Mouse (Mus musculus): ENCODE results near the gene Cd47. TPM values are rescaled to one million over a fixed set of nuclear protein-coding genes. Genes with fewer than 3 reads are reported as not detected.

The Cd47 gene
- polyA plus RNA-seq, 1 experiment from 2014 or later = 95.2 TPM

DNA sequence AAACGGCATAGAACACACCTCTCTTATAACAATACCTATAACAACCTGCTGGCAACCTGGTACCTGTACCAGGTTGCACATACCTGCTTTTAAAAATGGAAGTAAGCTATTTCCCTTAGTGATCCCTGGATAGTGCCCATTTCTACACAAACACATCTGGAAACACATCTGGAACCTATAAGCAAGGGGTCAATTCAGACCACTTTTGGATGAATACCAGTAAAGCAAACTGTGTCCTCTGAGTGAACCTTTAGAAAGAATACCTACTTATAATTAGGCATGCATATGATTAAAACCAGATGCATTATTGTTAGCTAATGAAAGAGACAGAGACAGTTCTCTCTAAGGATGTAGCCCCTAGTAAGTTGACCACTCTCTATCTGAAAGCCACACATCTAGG, 140.7 kb downstream of the Cd47 start:
- ATAC-seq (ENCODE audit: low FRiP score, low TSS enrichment) (no peak), DNase-seq (ENCODE audit: low spot score) (no peak)
- WGBS = 84% methylated on average over 1 of the region's 1 CpGs
- no peaks in the 10 kb centered on the region for H3K4me1 ChIP-seq (replicated peaks; ENCODE audit: control insufficient read depth, insufficient read depth)
- TF ChIP-seq EP300 (optimal IDR thresholded peaks at IDR 0.05) (no peak), CTCF (IDR thresholded peaks at IDR 0.05; ENCODE audit: low read depth) (no peak)
- H3K27ac ChIP-seq (replicated peaks) = no peak overlapping the region
- no peak overlapping the region for H3K4me3 ChIP-seq (ENCODE audit: low read depth, low read length)
- H3K4me2 ChIP-seq (replicated peaks; ENCODE audit: low read depth) = no peak overlapping the region
- no peaks in the 10 kb centered on the region for H3K36me3 ChIP-seq (ENCODE audit: control insufficient read depth, insufficient read depth, low read length)
- no peaks in the 10 kb centered on the region for H3K9me3 ChIP-seq (ENCODE audit: control insufficient read depth, low read length)
- no peak overlapping the region for H3K9ac ChIP-seq (ENCODE audit: low read length)
- no peaks in the 10 kb centered on the region for H3K27me3 ChIP-seq (ENCODE audit: control insufficient read depth, insufficient read depth, low read length)

DNA sequence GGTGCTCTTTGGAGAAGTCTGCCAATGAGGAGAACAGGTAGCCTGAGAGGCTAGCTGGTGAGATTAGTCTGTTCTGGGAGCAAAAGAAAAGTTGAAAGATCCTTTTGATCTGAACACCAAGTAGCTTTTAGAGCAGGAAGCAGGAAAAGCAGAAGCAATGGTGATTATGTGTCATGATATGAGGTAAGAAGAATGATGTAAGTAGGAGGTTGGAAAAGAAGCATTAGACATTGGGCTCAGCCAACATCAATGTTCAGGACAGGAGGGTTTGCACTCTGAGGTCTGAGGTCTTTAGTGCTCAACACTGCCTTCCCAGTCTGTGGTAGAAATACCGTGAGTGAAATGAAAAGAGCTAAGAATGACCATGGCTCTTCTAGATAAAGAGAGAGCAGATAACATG, 143.4 kb downstream of the Cd47 start:
- ATAC-seq (ENCODE audit: low FRiP score, low TSS enrichment) (no peak), DNase-seq (ENCODE audit: low spot score) (no peak)
- H3K9me3 ChIP-seq (ENCODE audit: control insufficient read depth, low read length) = no peaks in the 10 kb centered on the region
- TF ChIP-seq CTCF (IDR thresholded peaks at IDR 0.05; ENCODE audit: low read depth) = no peak
- no peak for TF ChIP-seq EP300 (optimal IDR thresholded peaks at IDR 0.05)
- no peak overlapping the region for H3K27ac ChIP-seq (replicated peaks)
- no peak overlapping the region for H3K4me3 ChIP-seq (ENCODE audit: low read depth, low read length)
- no peak overlapping the region for H3K4me2 ChIP-seq (replicated peaks; ENCODE audit: low read depth)
- WGBS = 69% methylated on average over 1 of the region's 1 CpGs
- no peaks in the 10 kb centered on the region for H3K36me3 ChIP-seq (ENCODE audit: control insufficient read depth, insufficient read depth, low read length)
- H3K27me3 ChIP-seq (ENCODE audit: control insufficient read depth, insufficient read depth, low read length) = no peaks in the 10 kb centered on the region
- H3K9ac ChIP-seq (ENCODE audit: low read length) = no peak overlapping the region
- H3K4me1 ChIP-seq (replicated peaks; ENCODE audit: control insufficient read depth, insufficient read depth) = no peaks in the 10 kb centered on the region

GRCm38 (mm10) chr16:49945084-49945483, 144.8 kb downstream of the Cd47 start:
- no peaks in the 10 kb centered on the region for H3K9me3 ChIP-seq (ENCODE audit: control insufficient read depth, low read length)
- 74% methylated on average over 5 of the region's 5 CpGs for WGBS
- no peak overlapping the region for H3K4me3 ChIP-seq (ENCODE audit: low read depth, low read length)
- no peak for DNase-seq (ENCODE audit: low spot score)
- no peak overlapping the region for H3K4me2 ChIP-seq (replicated peaks; ENCODE audit: low read depth)
- no peak overlapping the region for H3K9ac ChIP-seq (ENCODE audit: low read length)
- ATAC-seq (ENCODE audit: low FRiP score, low TSS enrichment) = no peak
- no peaks in the 10 kb centered on the region for H3K4me1 ChIP-seq (replicated peaks; ENCODE audit: control insufficient read depth, insufficient read depth)
- H3K27ac ChIP-seq (replicated peaks) = no peak overlapping the region
- H3K27me3 ChIP-seq (ENCODE audit: control insufficient read depth, insufficient read depth, low read length) = no peaks in the 10 kb centered on the region
- no peak for TF ChIP-seq CTCF (IDR thresholded peaks at IDR 0.05; ENCODE audit: low read depth)
- no peak for TF ChIP-seq EP300 (optimal IDR thresholded peaks at IDR 0.05)
- no peaks in the 10 kb centered on the region for H3K36me3 ChIP-seq (ENCODE audit: control insufficient read depth, insufficient read depth, low read length)

- Histone ChIP-seq H3K27ac (replicated peaks) (no peak overlapping the region), H3K4me2 (replicated peaks; ENCODE audit: low read depth) (no peak overlapping the region), H3K27me3 (ENCODE audit: control insufficient read depth, insufficient read depth, low read length) (no peaks in the 10 kb centered on the region), H3K9me3 (ENCODE audit: control insufficient read depth, low read length) (no peaks in the 10 kb centered on the region), H3K4me1 (replicated peaks; ENCODE audit: control insufficient read depth, insufficient read depth) (no peaks in the 10 kb centered on the region), H3K36me3 (ENCODE audit: control insufficient read depth, insufficient read depth, low read length) (no peaks in the 10 kb centered on the region), H3K4me3 (ENCODE audit: low read depth, low read length) (no peak overlapping the region), H3K9ac (ENCODE audit: low read length) (no peak overlapping the region)
- 73% methylated on average over 3 of the region's 3 CpGs for WGBS
- ATAC-seq (ENCODE audit: low FRiP score, low TSS enrichment) (no peak), DNase-seq (ENCODE audit: low spot score) (no peak)
- TF ChIP-seq EP300 (optimal IDR thresholded peaks at IDR 0.05) (no peak), CTCF (IDR thresholded peaks at IDR 0.05; ENCODE audit: low read depth) (no peak)
These were observed 146.7 kb downstream of the Cd47 start for GRCm38 (mm10) chr16:49947049-49947448.

DNA sequence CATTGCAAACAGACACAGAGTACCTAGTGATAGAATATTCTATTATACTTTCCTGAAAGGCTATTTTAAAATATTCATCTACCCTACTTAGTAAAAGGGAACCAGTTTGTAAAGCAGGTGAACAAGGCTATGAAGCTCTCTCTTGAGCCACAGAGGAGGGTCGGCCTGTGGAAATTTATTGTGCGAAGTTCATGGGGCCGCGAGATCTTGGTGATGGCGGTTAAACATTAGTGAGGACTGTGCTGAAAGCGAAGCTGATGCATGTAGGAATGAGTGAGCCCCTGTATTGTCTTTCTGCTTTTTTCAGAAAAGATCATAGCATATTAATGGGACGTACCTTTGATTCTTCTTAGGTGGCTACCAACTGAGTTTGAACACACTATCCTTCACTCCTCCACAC, 147.3 kb downstream of the Cd47 start:
- H3K9ac ChIP-seq (ENCODE audit: low read length) = no peak overlapping the region
- no peaks in the 10 kb centered on the region for H3K4me1 ChIP-seq (replicated peaks; ENCODE audit: control insufficient read depth, insufficient read depth)
- ATAC-seq (ENCODE audit: low FRiP score, low TSS enrichment) (no peak), DNase-seq (ENCODE audit: low spot score) (no peak)
- H3K4me2 ChIP-seq (replicated peaks; ENCODE audit: low read depth) = no peak overlapping the region
- H3K27ac ChIP-seq (replicated peaks) = no peak overlapping the region
- no peak overlapping the region for H3K4me3 ChIP-seq (ENCODE audit: low read depth, low read length)
- no peaks in the 10 kb centered on the region for H3K9me3 ChIP-seq (ENCODE audit: control insufficient read depth, low read length)
- H3K27me3 ChIP-seq (ENCODE audit: control insufficient read depth, insufficient read depth, low read length) = no peaks in the 10 kb centered on the region
- 90% methylated on average over 7 of the region's 7 CpGs for WGBS
- TF ChIP-seq CTCF (IDR thresholded peaks at IDR 0.05; ENCODE audit: low read depth) = no peak
- no peak for TF ChIP-seq EP300 (optimal IDR thresholded peaks at IDR 0.05)
- no peaks in the 10 kb centered on the region for H3K36me3 ChIP-seq (ENCODE audit: control insufficient read depth, insufficient read depth, low read length)

- DNase-seq (ENCODE audit: low spot score) = no peak
- no peaks in the 10 kb centered on the region for H3K36me3 ChIP-seq (ENCODE audit: control insufficient read depth, insufficient read depth, low read length)
- H3K4me2 ChIP-seq (replicated peaks; ENCODE audit: low read depth) = no peak overlapping the region
- no peaks in the 10 kb centered on the region for H3K27me3 ChIP-seq (ENCODE audit: control insufficient read depth, insufficient read depth, low read length)
- H3K4me1 ChIP-seq (replicated peaks; ENCODE audit: control insufficient read depth, insufficient read depth) = no peaks in the 10 kb centered on the region
- H3K4me3 ChIP-seq (ENCODE audit: low read depth, low read length) = no peak overlapping the region
- 63% methylated on average over 3 of the region's 3 CpGs for WGBS
- peak; percentile 69 for ATAC-seq (ENCODE audit: low FRiP score, low TSS enrichment)
- TF ChIP-seq EP300 (optimal IDR thresholded peaks at IDR 0.05) = no peak
- no peak for TF ChIP-seq CTCF (IDR thresholded peaks at IDR 0.05; ENCODE audit: low read depth)
- no peak overlapping the region for H3K27ac ChIP-seq (replicated peaks)
- no peak overlapping the region for H3K9ac ChIP-seq (ENCODE audit: low read length)
- H3K9me3 ChIP-seq (ENCODE audit: control insufficient read depth, low read length) = no peaks in the 10 kb centered on the region
These were observed 148.0 kb downstream of the Cd47 start for GRCm38 (mm10) chr16:49948287-49948686.

Data from stomach, postnatal 0 days (tissue).